Mouse (Mus musculus) right cerebral cortex, postnatal 36 days (tissue): ENCODE measurements around the gene D17Wsu92e.
A peak's percentile ranks its signal among the peaks of the same experiment; 100 is the strongest.

Source experiments
- DNase-seq, 2 experiments: peaks; one replicate each; pipeline ENCODE4 v3.0.0; 2022; ENCODE audit warnings: low spot score in 2 of 2, mixed read lengths in 1 of 2

D17Wsu92e gene

GRCm38 (mm10) chr17:27790976-27791375 is 29.5 kb downstream of the D17Wsu92e start:
- DNase-seq: no peak

GRCm38 (mm10) chr17:27790015-27790414 is 30.4 kb downstream of the D17Wsu92e start:
- no peak for DNase-seq

- no peak for DNase-seq
Measured at GRCm38 (mm10) chr17:27788456-27789172, 31.8 kb downstream of the D17Wsu92e start.

GRCm38 (mm10) chr17:27783567-27783966 is 36.9 kb downstream of the D17Wsu92e start:
- no peak for DNase-seq

- DNase-seq: no peak
Measured at GRCm38 (mm10) chr17:27781059-27781687, 39.3 kb downstream of the D17Wsu92e start.

- DNase-seq: no peak
Measured at GRCm38 (mm10) chr17:27779755-27780154, 40.7 kb downstream of the D17Wsu92e start.

GRCm38 (mm10) chr17:27778671-27779355 is 41.6 kb downstream of the D17Wsu92e start:
- no peak for DNase-seq

GRCm38 (mm10) chr17:27777823-27778222 is 42.6 kb downstream of the D17Wsu92e start:
- no peak for DNase-seq

- DNase-seq: no peak
Measured at GRCm38 (mm10) chr17:27774198-27774597, 46.2 kb downstream of the D17Wsu92e start.

GRCm38 (mm10) chr17:27771616-27772015 is 48.8 kb downstream of the D17Wsu92e start:
- DNase-seq: peak in 1 of 2 experiments; percentile 70

- peak; percentile 41 to 53 for DNase-seq
Measured at GRCm38 (mm10) chr17:27768817-27769542, 51.5 kb downstream of the D17Wsu92e start.

- DNase-seq: no peak
Measured at GRCm38 (mm10) chr17:27767543-27767942, 52.9 kb downstream of the D17Wsu92e start.

GRCm38 (mm10) chr17:27767120-27767519 is 53.3 kb downstream of the D17Wsu92e start:
- DNase-seq: peak; percentile 42 to 45

- DNase-seq: no peak
Measured at GRCm38 (mm10) chr17:27765066-27765465, 55.4 kb downstream of the D17Wsu92e start.

- DNase-seq: no peak
Measured at GRCm38 (mm10) chr17:27764453-27764852, 56.0 kb downstream of the D17Wsu92e start.

- DNase-seq: peak; percentile 48 to 60
Measured at GRCm38 (mm10) chr17:27762884-27763283, 57.6 kb downstream of the D17Wsu92e start.

- peak; percentile 77 to 87 for DNase-seq
Measured at GRCm38 (mm10) chr17:27761639-27762336, 58.7 kb downstream of the D17Wsu92e start.

GRCm38 (mm10) chr17:27760169-27760568 is 60.3 kb downstream of the D17Wsu92e start:
- no peak for DNase-seq

GRCm38 (mm10) chr17:27751314-27752202 is 68.9 kb downstream of the D17Wsu92e start:
- peak; percentile 21 to 41 for DNase-seq

- DNase-seq: no peak
Measured at GRCm38 (mm10) chr17:27750451-27750942, 70.0 kb downstream of the D17Wsu92e start.
